27 mouse cellular contexts compared by ENCODE assay signal in genomic region chr10:40971256-40971655, GRCm38 (mm10).
DNase-seq lines count a peak whose midpoint lies in the region; ATAC-seq and TF ChIP-seq lines count a peak whose summit lies in the region.
"Had no signal": no experiment of that assay in that cellular context is flagged by ENCODE, and none has a peak within 500 bp of the region (broad histone marks: within the 10 kb centered on the region; RNA-seq: fewer than 3 reads in every experiment).

No protein-coding gene starts in this region.

- no peak overlapping the region for H3K4me2 ChIP-seq in forebrain, embryonic 16.5 days (ENCODE audit: low read length)
- H3K4me2 ChIP-seq in forebrain, embryonic 13.5 days: no peak overlapping the region
- H3K4me2 ChIP-seq in midbrain, embryonic 14.5 days (ENCODE audit: low read length): no peak overlapping the region
- H3K4me2 ChIP-seq in midbrain, postnatal 0 days (ENCODE audit: low read depth, low read length, poor library complexity, severe bottlenecking): no peak overlapping the region
- H3K4me2 ChIP-seq: embryonic facial prominence, embryonic 15.5 days; hindbrain, embryonic 15.5 days; limb, embryonic 15.5 days; liver, embryonic 13.5 days; midbrain, embryonic 15.5 days; neural tube, embryonic 12.5 days had no signal

- peaks cover 16% of the 10 kb centered on the region for H3K4me1 ChIP-seq in forebrain, embryonic 16.5 days (replicated peaks; ENCODE audit: control insufficient read depth, insufficient read depth, low read length)
- peaks cover 27% of the 10 kb centered on the region for H3K4me1 ChIP-seq in forebrain, embryonic 13.5 days
- H3K4me1 ChIP-seq in midbrain, embryonic 14.5 days (ENCODE audit: control insufficient read depth, insufficient read depth, low read length): peaks cover 12% of the 10 kb centered on the region
- H3K4me1 ChIP-seq in midbrain, postnatal 0 days (ENCODE audit: insufficient read depth, low read length): peaks cover 7% of the 10 kb centered on the region; the same call in 1 of the 2 replicates
- H3K4me1 ChIP-seq: liver, embryonic 13.5 days had no signal

- DNase-seq in layer of hippocampus, adult 9-11 months: peak; percentile 52
- DNase-seq in layer of hippocampus, postnatal 25 days (ENCODE audit: extremely low spot score in 1 of 2, low spot score in 1 of 2): no peak
- DNase-seq in midbrain, embryonic 14.5 days: no peak
- DNase-seq in midbrain, postnatal 0 days (ENCODE audit: low spot score): no peak
- DNase-seq in brain, adult 2 months (ENCODE audit: low read depth, low spot score): peak; percentile 71
- DNase-seq in cerebellum, adult 9-11 months: no peak
- DNase-seq: adrenal gland, postnatal 14 days; kidney, adult 11 months; kidney, postnatal 14 days; layer of hippocampus, postnatal 36 days; liver, embryonic 13.5 days; lung, adult 18-20 months; lung, postnatal 4 days; thymus, postnatal 4 days had no signal

- no peak overlapping the region for H3K4me3 ChIP-seq in forebrain, embryonic 16.5 days (replicated peaks; ENCODE audit: low read length)
- no peak overlapping the region for H3K4me3 ChIP-seq in forebrain, embryonic 13.5 days
- no peak overlapping the region for H3K4me3 ChIP-seq in midbrain, embryonic 14.5 days (replicated peaks; ENCODE audit: low read depth, low read length)
- no peak overlapping the region for H3K4me3 ChIP-seq in midbrain, postnatal 0 days (ENCODE audit: low read depth, low read length)
- H3K4me3 ChIP-seq: embryonic facial prominence, embryonic 10.5 days; embryonic facial prominence, embryonic 15.5 days; hindbrain, embryonic 10.5 days; hindbrain, embryonic 15.5 days; limb, embryonic 10.5 days; limb, embryonic 15.5 days; liver, embryonic 13.5 days; megakaryocyte, embryonic 14.5 days; midbrain, embryonic 15.5 days; neural tube, embryonic 12.5 days had no signal

- 42% methylated on average over 5 of the region's 5 CpGs for WGBS in forebrain, embryonic 16.5 days
- WGBS in forebrain, embryonic 13.5 days: 51% methylated on average over 5 of the region's 5 CpGs
- WGBS in midbrain, embryonic 14.5 days: 57% methylated on average over 5 of the region's 5 CpGs
- WGBS in midbrain, postnatal 0 days: 51% methylated on average over 5 of the region's 5 CpGs

- H3K27me3 ChIP-seq in forebrain, embryonic 16.5 days (replicated peaks; ENCODE audit: control insufficient read depth, insufficient read depth, low read length): no peaks in the 10 kb centered on the region
- H3K27me3 ChIP-seq in forebrain, embryonic 13.5 days: no peaks in the 10 kb centered on the region
- H3K27me3 ChIP-seq in midbrain, embryonic 14.5 days (ENCODE audit: control insufficient read depth, insufficient read depth, low read length): no peaks in the 10 kb centered on the region
- no peaks in the 10 kb centered on the region for H3K27me3 ChIP-seq in midbrain, postnatal 0 days (ENCODE audit: insufficient read depth, low read length)
- H3K27me3 ChIP-seq: embryonic facial prominence, embryonic 15.5 days; hindbrain, embryonic 15.5 days; midbrain, embryonic 15.5 days; neural tube, embryonic 12.5 days had no signal

- H3K9me3 ChIP-seq in forebrain, embryonic 16.5 days (ENCODE audit: control insufficient read depth, low read length): no peaks in the 10 kb centered on the region
- H3K9me3 ChIP-seq in forebrain, embryonic 13.5 days (replicated peaks): no peaks in the 10 kb centered on the region
- H3K9me3 ChIP-seq in midbrain, embryonic 14.5 days (ENCODE audit: control insufficient read depth, low read length): no peaks in the 10 kb centered on the region
- H3K9me3 ChIP-seq in midbrain, postnatal 0 days (ENCODE audit: low read length): no peaks in the 10 kb centered on the region
- H3K9me3 ChIP-seq: embryonic facial prominence, embryonic 10.5 days; embryonic facial prominence, embryonic 15.5 days; hindbrain, embryonic 10.5 days; hindbrain, embryonic 15.5 days; limb, embryonic 10.5 days; limb, embryonic 15.5 days; liver, embryonic 13.5 days; megakaryocyte, embryonic 14.5 days; midbrain, embryonic 15.5 days; neural tube, embryonic 12.5 days had no signal

- TF ChIP-seq CTCF in midbrain, postnatal 0 days (IDR thresholded peaks at IDR 0.05): no peak

- H3K36me3 ChIP-seq in forebrain, embryonic 16.5 days (ENCODE audit: control insufficient read depth, insufficient read depth): no peaks in the 10 kb centered on the region
- H3K36me3 ChIP-seq in forebrain, embryonic 13.5 days (ENCODE audit: poor library complexity, severe bottlenecking): no peaks in the 10 kb centered on the region
- no peaks in the 10 kb centered on the region for H3K36me3 ChIP-seq in midbrain, embryonic 14.5 days (ENCODE audit: control insufficient read depth, insufficient read depth, low read length)
- H3K36me3 ChIP-seq in midbrain, postnatal 0 days (ENCODE audit: insufficient read depth, low read length): no peaks in the 10 kb centered on the region
- H3K36me3 ChIP-seq: embryonic facial prominence, embryonic 10.5 days; embryonic facial prominence, embryonic 15.5 days; hindbrain, embryonic 10.5 days; hindbrain, embryonic 15.5 days; limb, embryonic 10.5 days; limb, embryonic 15.5 days; liver, embryonic 13.5 days; midbrain, embryonic 15.5 days; neural tube, embryonic 12.5 days had no signal

- no peak overlapping the region for H3K9ac ChIP-seq in forebrain, embryonic 16.5 days (replicated peaks; ENCODE audit: low read depth, low read length)
- no peak overlapping the region for H3K9ac ChIP-seq in forebrain, embryonic 13.5 days
- no peak overlapping the region for H3K9ac ChIP-seq in midbrain, embryonic 14.5 days (replicated peaks; ENCODE audit: low read length)
- H3K9ac ChIP-seq in midbrain, postnatal 0 days (replicated peaks; ENCODE audit: low read length, poor library complexity, severe bottlenecking): no peak overlapping the region
- H3K9ac ChIP-seq: embryonic facial prominence, embryonic 15.5 days; hindbrain, embryonic 15.5 days; limb, embryonic 15.5 days; liver, embryonic 13.5 days; midbrain, embryonic 15.5 days; neural tube, embryonic 12.5 days had no signal

- no peak overlapping the region for H3K27ac ChIP-seq in forebrain, embryonic 16.5 days (ENCODE audit: low read length)
- no peak overlapping the region for H3K27ac ChIP-seq in forebrain, embryonic 13.5 days
- no peak overlapping the region for H3K27ac ChIP-seq in midbrain, embryonic 14.5 days (replicated peaks; ENCODE audit: low read depth, low read length)
- no peak overlapping the region for H3K27ac ChIP-seq in midbrain, postnatal 0 days (ENCODE audit: low read depth, low read length)
- H3K27ac ChIP-seq: embryonic facial prominence, embryonic 10.5 days; embryonic facial prominence, embryonic 15.5 days; hindbrain, embryonic 10.5 days; hindbrain, embryonic 15.5 days; limb, embryonic 10.5 days; limb, embryonic 15.5 days; liver, embryonic 13.5 days; neural tube, embryonic 12.5 days had no signal

- ATAC-seq in forebrain, embryonic 16.5 days: peak; percentile 60
- ATAC-seq in forebrain, embryonic 13.5 days: no peak; the same call in 1 of the 2 replicates
- peak; percentile 31; the same call in 1 of the 2 replicates for ATAC-seq in midbrain, embryonic 14.5 days (ENCODE audit: low FRiP score, low TSS enrichment)
- no peak for ATAC-seq in midbrain, postnatal 0 days (ENCODE audit: low FRiP score)
- ATAC-seq: inflammation-experienced regulatory T-cells, adult 6 months; lung, postnatal 0 days had no signal

Comparison
In these comparisons a context has a peak if more than half of its experiments do, and no peak if none do; other contexts are left out.
1. ATAC-seq: peak in forebrain, embryonic 16.5 days (single experiment) and midbrain, embryonic 14.5 days (single experiment); none in forebrain, embryonic 13.5 days (single experiment) and midbrain, postnatal 0 days (single experiment).
2. DNase-seq: peak in layer of hippocampus, adult 9-11 months (single experiment) and brain, adult 2 months (single experiment); none in layer of hippocampus, postnatal 25 days (0 of 2), midbrain, embryonic 14.5 days (single experiment), midbrain, postnatal 0 days (single experiment) and cerebellum, adult 9-11 months (single experiment).